24 mouse cellular contexts compared by ENCODE assay signal in the genomic region with DNA sequence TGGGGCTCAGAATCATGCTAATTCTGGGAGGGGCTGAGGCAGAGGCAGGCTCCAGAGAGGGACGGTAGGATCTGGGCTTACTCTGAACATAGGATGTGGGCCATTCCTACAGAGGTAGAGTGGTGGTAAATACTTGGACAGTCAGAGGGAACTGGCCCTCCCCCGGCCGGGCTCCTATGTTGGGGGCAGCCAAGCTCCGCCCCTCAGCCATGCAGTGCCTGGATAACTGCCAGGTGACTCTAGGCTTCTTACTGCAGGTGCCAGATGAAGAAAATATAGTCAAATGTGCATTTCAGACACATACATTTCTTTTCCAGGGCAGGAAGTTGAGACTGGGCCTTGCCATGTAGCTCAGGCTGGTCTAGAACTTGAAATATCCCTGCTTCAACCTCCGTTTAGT. TPM values are rescaled to one million over a fixed set of nuclear protein-coding genes. Genes with fewer than 3 reads are reported as not detected.
A peak's percentile ranks its signal among the peaks of the same experiment; 100 is the strongest.
DNase-seq lines count a peak whose midpoint lies in the region; ATAC-seq and TF ChIP-seq lines count a peak whose summit lies in the region.
"Had no signal": no experiment of that assay in that cellular context is flagged by ENCODE, and none has a peak within 500 bp of the region (broad histone marks: within the 10 kb centered on the region; RNA-seq: fewer than 3 reads in every experiment).

No protein-coding gene starts in this region.

- H3K9ac ChIP-seq in forebrain, embryonic 14.5 days (ENCODE audit: low read length), result no peak overlapping the region
- no peak overlapping the region for H3K9ac ChIP-seq in forebrain, embryonic 12.5 days
- H3K9ac ChIP-seq in lung, embryonic 14.5 days, result no peak overlapping the region
- no peak overlapping the region for H3K9ac ChIP-seq in MEL (ENCODE audit: control insufficient read depth, low read depth, low read length, poor library complexity, severe bottlenecking)
- H3K9ac ChIP-seq: forebrain, embryonic 15.5 days; hindbrain, embryonic 12.5 days; liver, postnatal 0 days; midbrain, embryonic 15.5 days; neural tube, embryonic 12.5 days had no signal

- H3K27ac ChIP-seq in forebrain, embryonic 14.5 days (ENCODE audit: low read depth, low read length), result no peak overlapping the region
- no peak overlapping the region for H3K27ac ChIP-seq in forebrain, embryonic 12.5 days
- H3K27ac ChIP-seq in lung, embryonic 14.5 days (ENCODE audit: low read depth), result 0 out of 2 replicates have a peak overlapping the region, but pooled peaks have one; percentile 42
- no peak overlapping the region for H3K27ac ChIP-seq in MEL (ENCODE audit: control insufficient read depth, low read depth, low read length)
- H3K27ac ChIP-seq: forebrain, embryonic 15.5 days; hindbrain, embryonic 12.5 days; macrophage; midbrain, embryonic 15.5 days; neural tube, embryonic 12.5 days had no signal

- 55% methylated on average over 5 of the region's 5 CpGs for WGBS in forebrain, embryonic 14.5 days
- 62% methylated on average over 5 of the region's 5 CpGs for WGBS in forebrain, embryonic 12.5 days
- WGBS in lung, embryonic 14.5 days, result 39% methylated on average over 5 of the region's 5 CpGs

- no peaks in the 10 kb centered on the region for H3K36me3 ChIP-seq in forebrain, embryonic 14.5 days (ENCODE audit: control insufficient read depth, insufficient read depth, low read length)
- H3K36me3 ChIP-seq in forebrain, embryonic 12.5 days (replicated peaks), result no peaks in the 10 kb centered on the region
- H3K36me3 ChIP-seq in lung, embryonic 14.5 days (ENCODE audit: insufficient read depth), result 0 out of 2 replicates have a peak, but pooled peaks cover 5% of the 10 kb centered on the region
- H3K36me3 ChIP-seq in MEL (ENCODE audit: control insufficient read depth in 1 of 2, insufficient read depth in 2 of 2, low read length in 2 of 2), result peaks cover 0 to 18% of the 10 kb centered on the region in 2 experiments; a peak in 2 of 4 replicates
- H3K36me3 ChIP-seq: forebrain, embryonic 15.5 days; hindbrain, embryonic 12.5 days; midbrain, embryonic 15.5 days; neural tube, embryonic 12.5 days had no signal

- no peaks in the 10 kb centered on the region for H3K9me3 ChIP-seq in forebrain, embryonic 14.5 days (replicated peaks; ENCODE audit: control insufficient read depth, low read length)
- no peaks in the 10 kb centered on the region for H3K9me3 ChIP-seq in forebrain, embryonic 12.5 days
- H3K9me3 ChIP-seq in lung, embryonic 14.5 days (ENCODE audit: low read depth, low read length), result no peaks in the 10 kb centered on the region
- H3K9me3 ChIP-seq in MEL (replicated peaks; ENCODE audit: insufficient read depth, low read length), result no peaks in the 10 kb centered on the region
- H3K9me3 ChIP-seq: forebrain, embryonic 15.5 days; hindbrain, embryonic 12.5 days; midbrain, embryonic 15.5 days; neural tube, embryonic 12.5 days had no signal

- no peak for TF ChIP-seq EP300 in MEL (IDR thresholded peaks at IDR 0.05; ENCODE audit: low read depth in 1 of 2, low read length in 2 of 2)

- no peak for TF ChIP-seq RAD21 in MEL (IDR thresholded peaks at IDR 0.05; ENCODE audit: low read depth, low read length)

- TF ChIP-seq POLR2A in MEL (IDR thresholded peaks at IDR 0.05; ENCODE audit: control insufficient read depth in 1 of 2, insufficient read depth in 1 of 2, low read depth in 1 of 2, low read length in 2 of 2, poor library complexity in 1 of 2), result no peak

- peaks cover 27% of the 10 kb centered on the region for H3K79me2 ChIP-seq in MEL (ENCODE audit: control insufficient read depth, insufficient read depth, low read length, poor library complexity)

- peaks cover 28% of the 10 kb centered on the region for H3K27me3 ChIP-seq in forebrain, embryonic 14.5 days (replicated peaks; ENCODE audit: control insufficient read depth, insufficient read depth, low read length)
- H3K27me3 ChIP-seq in forebrain, embryonic 12.5 days, result peaks cover 51% of the 10 kb centered on the region
- peaks cover 17% of the 10 kb centered on the region for H3K27me3 ChIP-seq in lung, embryonic 14.5 days (ENCODE audit: insufficient read depth, low read length)
- H3K27me3 ChIP-seq in MEL (ENCODE audit: control insufficient read depth in 1 of 2, insufficient read depth in 2 of 2, low read length in 2 of 2), result no peaks in the 10 kb centered on the region

- no peak for ATAC-seq in forebrain, embryonic 14.5 days
- no peak for ATAC-seq in forebrain, embryonic 12.5 days (ENCODE audit: low FRiP score)
- ATAC-seq in lung, embryonic 14.5 days (ENCODE audit: insufficient read depth), result no peak
- ATAC-seq: forebrain, embryonic 15.5 days; liver, postnatal 0 days; midbrain, embryonic 15.5 days had no signal

- peaks cover 23% of the 10 kb centered on the region for H3K4me1 ChIP-seq in forebrain, embryonic 14.5 days (ENCODE audit: control insufficient read depth, insufficient read depth, low read length)
- H3K4me1 ChIP-seq in forebrain, embryonic 12.5 days, result peaks cover 51% of the 10 kb centered on the region
- peaks cover 33% of the 10 kb centered on the region for H3K4me1 ChIP-seq in lung, embryonic 14.5 days (ENCODE audit: insufficient read depth)
- peaks cover 8 to 46% of the 10 kb centered on the region in 2 experiments for H3K4me1 ChIP-seq in MEL (ENCODE audit: control insufficient read depth in 1 of 2, insufficient read depth in 2 of 2, low read length in 2 of 2)

- no peak overlapping the region for H3K4me3 ChIP-seq in forebrain, embryonic 14.5 days (ENCODE audit: low read depth, low read length)
- no peak overlapping the region for H3K4me3 ChIP-seq in forebrain, embryonic 12.5 days (replicated peaks)
- no peak overlapping the region for H3K4me3 ChIP-seq in lung, embryonic 14.5 days (ENCODE audit: low read depth, low read length)
- no peak overlapping the region for H3K4me3 ChIP-seq in MEL (ENCODE audit: control insufficient read depth in 1 of 2, insufficient read depth in 1 of 2, low read depth in 2 of 2, low read length in 2 of 2)
- H3K4me3 ChIP-seq: forebrain, embryonic 15.5 days; midbrain, embryonic 15.5 days; neural tube, embryonic 12.5 days had no signal

- DNase-seq in forebrain, embryonic 14.5 days (ENCODE audit: low spot score), result peak; percentile 23
- DNase-seq in lung, embryonic 14.5 days, result peak; percentile 72
- DNase-seq in lung, postnatal 36 days, result no peak
- peak; percentile 73 for DNase-seq in MEL (ENCODE audit: low read depth, low spot score)
- peak; percentile 75 for DNase-seq in adrenal gland, postnatal 14 days
- DNase-seq in frontal cortex, postnatal 36 days (ENCODE audit: low spot score in 2 of 2), result no peak
- DNase-seq: cerebellum, adult 11 months; cerebellum, postnatal 36 days; gastrocnemius, postnatal 14 days; heart, adult 11 months; kidney, adult 2 months; kidney, postnatal 10 days; liver, postnatal 0 days; right cerebral cortex, postnatal 25 days; spleen, adult 18-20 months; thymus, adult 18-20 months had no signal

- no peak overlapping the region for H3K4me2 ChIP-seq in forebrain, embryonic 14.5 days (ENCODE audit: low read length)
- no peak overlapping the region for H3K4me2 ChIP-seq in forebrain, embryonic 12.5 days
- H3K4me2 ChIP-seq in lung, embryonic 14.5 days, result peak overlapping the region; percentile 7; the same call in 1 of the 2 replicates
- H3K4me2 ChIP-seq: forebrain, embryonic 15.5 days; heart, embryonic 11.5 days; liver, embryonic 11.5 days; midbrain, embryonic 15.5 days had no signal

- no peak for TF ChIP-seq CTCF in lung, embryonic 14.5 days (IDR thresholded peaks at IDR 0.05; ENCODE audit: low read depth)
- TF ChIP-seq CTCF in MEL (IDR thresholded peaks at IDR 0.05 in 2 of 3, conservative IDR thresholded peaks at IDR 0.05 in 1 of 3; ENCODE audit: control insufficient read depth in 1 of 3, insufficient read depth in 1 of 3, low read depth in 2 of 3, low read length in 3 of 3, poor library complexity in 1 of 3, severe bottlenecking in 1 of 3), result no peak

RNA-seq across cellular contexts. Expression of a gene that starts 1.6 kb away (rescaled TPM):
- polyA plus RNA-seq in forebrain, embryonic 14.5 days (2014; fragmentation: Nextera tagmentation; extraction: Ambion mirVana), result 1.0 and 1.8 TPM in 2 replicates
- 4.6 and 5.1 TPM in 2 replicates for polyA plus RNA-seq in forebrain, embryonic 12.5 days (2016; fragmentation: Nextera tagmentation; extraction: Ambion mirVana)
- polyA plus RNA-seq in lung, embryonic 14.5 days (2014; fragmentation: Nextera tagmentation; extraction: Ambion mirVana), result 6.7 and 9.0 TPM in 2 replicates
- total RNA-seq in MEL (2012; rRNA removed), result 4.5 and 7.6 TPM in 2 replicates
- 10 to 100 TPM in 1 of 2 experiments, not detected in 1; 11.4 TPM for polyA plus RNA-seq in MEL (2012; ENCODE audit: insufficient read depth in 1 of 2, insufficient read length in 2 of 2, low read depth in 1 of 2, low replicate concordance in 2 of 2, missing spikeins in 1 of 2)
- total RNA-seq in adrenal gland, postnatal 14 days (2021), result 2.8 and 4.6 TPM in 2 replicates

RNA-seq across cellular contexts. Expression of a gene that starts 2.4 kb away (rescaled TPM):
- 61.7 and 65.4 TPM in 2 replicates for polyA plus RNA-seq in forebrain, embryonic 14.5 days (2014; fragmentation: Nextera tagmentation; extraction: Ambion mirVana)
- polyA plus RNA-seq in forebrain, embryonic 12.5 days (2016; fragmentation: Nextera tagmentation; extraction: Ambion mirVana), result 47.0 and 71.6 TPM in 2 replicates
- polyA plus RNA-seq in lung, embryonic 14.5 days (2014; fragmentation: Nextera tagmentation; extraction: Ambion mirVana), result 140 and 166 TPM in 2 replicates
- 289 and 322 TPM in 2 replicates for total RNA-seq in MEL (2012; rRNA removed)
- 100 to 1,000 TPM; 764 to 827 TPM for polyA plus RNA-seq in MEL (2012; ENCODE audit: insufficient read depth in 1 of 2, insufficient read length in 2 of 2, low read depth in 1 of 2, low replicate concordance in 2 of 2, missing spikeins in 1 of 2)
- 245 and 247 TPM in 2 replicates for total RNA-seq in adrenal gland, postnatal 14 days (2021)

RNA-seq across cellular contexts. Expression of a gene that starts 32.6 kb away (rescaled TPM):
- 94.1 and 155 TPM in 2 replicates for polyA plus RNA-seq in forebrain, embryonic 14.5 days (2014; fragmentation: Nextera tagmentation; extraction: Ambion mirVana)
- 151 and 173 TPM in 2 replicates for polyA plus RNA-seq in forebrain, embryonic 12.5 days (2016; fragmentation: Nextera tagmentation; extraction: Ambion mirVana)
- polyA plus RNA-seq in lung, embryonic 14.5 days (2014; fragmentation: Nextera tagmentation; extraction: Ambion mirVana), result 253 and 291 TPM in 2 replicates
- 591 and 659 TPM in 2 replicates for total RNA-seq in MEL (2012; rRNA removed)
- 100 to 1,000 TPM in 1 of 2 experiments, not detected in 1; 531 TPM for polyA plus RNA-seq in MEL (2012; ENCODE audit: insufficient read depth in 1 of 2, insufficient read length in 2 of 2, low read depth in 1 of 2, low replicate concordance in 2 of 2, missing spikeins in 1 of 2)
- total RNA-seq in adrenal gland, postnatal 14 days (2021), result 48.4 and 54.1 TPM in 2 replicates

RNA-seq across cellular contexts. Expression of a gene that starts 43.2 kb away (rescaled TPM):
- polyA plus RNA-seq in forebrain, embryonic 14.5 days (2014; fragmentation: Nextera tagmentation; extraction: Ambion mirVana), result 10.3 and 15.7 TPM in 2 replicates
- polyA plus RNA-seq in forebrain, embryonic 12.5 days (2016; fragmentation: Nextera tagmentation; extraction: Ambion mirVana), result 14.4 and 16.3 TPM in 2 replicates
- polyA plus RNA-seq in lung, embryonic 14.5 days (2014; fragmentation: Nextera tagmentation; extraction: Ambion mirVana), result 21.4 and 23.1 TPM in 2 replicates
- 40.0 and 49.7 TPM in 2 replicates for total RNA-seq in MEL (2012; rRNA removed)
- 10 to 100 TPM in 1 of 2 experiments, not detected in 1; 64.0 TPM for polyA plus RNA-seq in MEL (2012; ENCODE audit: insufficient read depth in 1 of 2, insufficient read length in 2 of 2, low read depth in 1 of 2, low replicate concordance in 2 of 2, missing spikeins in 1 of 2)
- 29.1 and 33.0 TPM in 2 replicates for total RNA-seq in adrenal gland, postnatal 14 days (2021)

RNA-seq across cellular contexts. Expression of a gene that starts 57.2 kb away (rescaled TPM):
- polyA plus RNA-seq in forebrain, embryonic 14.5 days (2014; fragmentation: Nextera tagmentation; extraction: Ambion mirVana), result 2.0 and 2.1 TPM in 2 replicates
- polyA plus RNA-seq in forebrain, embryonic 12.5 days (2016; fragmentation: Nextera tagmentation; extraction: Ambion mirVana), result 2.0 and 2.8 TPM in 2 replicates
- polyA plus RNA-seq in lung, embryonic 14.5 days (2014; fragmentation: Nextera tagmentation; extraction: Ambion mirVana), result 3.8 and 5.0 TPM in 2 replicates
- 36.0 and 58.2 TPM in 2 replicates for total RNA-seq in MEL (2012; rRNA removed)
- polyA plus RNA-seq in MEL (2012; ENCODE audit: insufficient read depth in 1 of 2, insufficient read length in 2 of 2, low read depth in 1 of 2, low replicate concordance in 2 of 2, missing spikeins in 1 of 2), result 10 to 100 TPM in 1 of 2 experiments, not detected in 1; 63.9 TPM
- total RNA-seq in adrenal gland, postnatal 14 days (2021), result 34.1 and 37.6 TPM in 2 replicates

Comparison
In these comparisons a context has a peak if more than half of its experiments do, and no peak if none do; other contexts are left out.
1. DNase-seq: peak in forebrain, embryonic 14.5 days (single experiment), lung, embryonic 14.5 days (single experiment), MEL (single experiment) and adrenal gland, postnatal 14 days (single experiment); none in lung, postnatal 36 days (single experiment) and frontal cortex, postnatal 36 days (0 of 2).